Mouse (Mus musculus): ENCODE data around the gene Oxld1.

DNA sequence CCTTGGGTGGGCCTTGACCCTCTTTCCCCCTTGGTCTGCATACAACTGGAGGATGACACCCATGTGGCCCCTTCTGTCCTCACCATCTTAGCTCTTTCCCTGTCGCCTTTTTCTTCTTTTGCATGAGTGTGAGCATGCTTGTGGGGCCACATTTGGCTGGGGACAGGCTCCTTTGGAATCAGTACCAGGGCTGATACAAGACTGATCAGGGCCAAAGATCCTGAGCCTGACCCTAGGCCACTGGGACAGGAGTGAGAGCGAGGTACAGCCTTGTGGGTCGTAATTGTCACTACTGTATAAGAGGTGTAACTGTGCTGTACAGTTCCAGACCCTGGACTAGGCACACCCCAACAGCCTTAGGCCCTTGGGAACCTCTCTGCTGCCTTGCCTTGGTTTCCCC, 36.0 kb upstream of the Oxld1 start:
- TF ChIP-seq CTCF (IDR thresholded peaks at IDR 0.05; ENCODE audit: low read depth, low read length) (no peak), POLR2A (IDR thresholded peaks at IDR 0.05; ENCODE audit: insufficient read depth, low read length) (no peak), EP300 (IDR thresholded peaks at IDR 0.05; ENCODE audit: insufficient read depth, low read depth, low read length) (no peak)

All from ES-Bruce4 (cell line).